Comparison of ENCODE assay signal across 25 mouse cellular contexts in genomic region chr10:69162577-69162976, GRCm38 (mm10). TPM values are rescaled to one million over a fixed set of nuclear protein-coding genes. Genes with fewer than 3 reads are reported as not detected.
DNase-seq lines count a peak whose midpoint lies in the region; ATAC-seq and TF ChIP-seq lines count a peak whose summit lies in the region.
"Had no signal": no experiment of that assay in that cellular context is flagged by ENCODE, and none has a peak within 500 bp of the region (broad histone marks: within the 10 kb centered on the region; RNA-seq: fewer than 3 reads in every experiment).

No protein-coding gene starts in this region.

- peak; percentile 72 for ATAC-seq in frontal cortex, adult (ENCODE audit: low TSS enrichment)
- ATAC-seq in kidney, embryonic 15.5 days (replicated peaks; ENCODE audit: low FRiP score): no peak
- no peak for ATAC-seq in liver, embryonic 12.5 days
- ATAC-seq: activated CD4-positive, CD25-positive, alpha-beta regulatory T cell, adult 4 months; CD4-positive, CD25-positive, alpha-beta regulatory T cell, adult 4 months; forebrain, embryonic 13.5 days; forebrain, embryonic 15.5 days; Patski had no signal

- no peak for TF ChIP-seq CTCF in kidney, adult 2 months (conservative IDR thresholded peaks at IDR 0.05; ENCODE audit: insufficient read depth, insufficient read length, low read depth, low read length)
- no peak for TF ChIP-seq CTCF in liver, adult 2 months (IDR thresholded peaks at IDR 0.05; ENCODE audit: low read depth, low read length)

- H3K27ac ChIP-seq in kidney, adult 2 months (ENCODE audit: insufficient read depth, low read depth, low read length): peak overlapping the region; percentile 62; the same call in 1 of the 2 replicates
- no peak overlapping the region for H3K27ac ChIP-seq in kidney, embryonic 15.5 days
- H3K27ac ChIP-seq in liver, adult 2 months (replicated peaks; ENCODE audit: insufficient read depth, low read depth, low read length): peak overlapping the region; percentile 44
- no peak overlapping the region for H3K27ac ChIP-seq in liver, embryonic 12.5 days
- H3K27ac ChIP-seq: embryonic facial prominence, embryonic 10.5 days; embryonic facial prominence, embryonic 12.5 days; forebrain, embryonic 13.5 days; forebrain, embryonic 15.5 days had no signal

- H3K4me2 ChIP-seq in kidney, embryonic 15.5 days: no peak overlapping the region
- no peak overlapping the region for H3K4me2 ChIP-seq in liver, embryonic 12.5 days
- H3K4me2 ChIP-seq: embryonic facial prominence, embryonic 12.5 days; forebrain, embryonic 13.5 days; forebrain, embryonic 15.5 days had no signal

- H3K9ac ChIP-seq in kidney, embryonic 15.5 days: no peak overlapping the region
- H3K9ac ChIP-seq in liver, adult 2 months (ENCODE audit: low read depth, low read length): no peak overlapping the region
- no peak overlapping the region for H3K9ac ChIP-seq in liver, embryonic 12.5 days
- H3K9ac ChIP-seq: embryonic facial prominence, embryonic 12.5 days; forebrain, embryonic 13.5 days; forebrain, embryonic 15.5 days had no signal

- peaks cover 17% of the 10 kb centered on the region; the same call in 1 of the 2 replicates for H3K79me2 ChIP-seq in liver, adult 2 months (ENCODE audit: control insufficient read depth, insufficient read depth, low read length)

- H3K9me3 ChIP-seq in kidney, embryonic 15.5 days (replicated peaks): peaks cover 3% of the 10 kb centered on the region; the same call in 1 of the 2 replicates
- H3K9me3 ChIP-seq in liver, embryonic 12.5 days (replicated peaks): no peaks in the 10 kb centered on the region
- H3K9me3 ChIP-seq: embryonic facial prominence, embryonic 12.5 days; forebrain, embryonic 13.5 days; forebrain, embryonic 15.5 days had no signal

- H3K36me3 ChIP-seq in kidney, adult 2 months (ENCODE audit: control insufficient read depth, insufficient read depth, low read length): 0 out of 2 replicates have a peak, but pooled peaks cover 2% of the 10 kb centered on the region
- no peaks in the 10 kb centered on the region for H3K36me3 ChIP-seq in kidney, embryonic 15.5 days
- H3K36me3 ChIP-seq in liver, adult 2 months (ENCODE audit: control insufficient read depth, insufficient read depth, low read length): peaks cover 11% of the 10 kb centered on the region
- H3K36me3 ChIP-seq in liver, embryonic 12.5 days: no peaks in the 10 kb centered on the region
- H3K36me3 ChIP-seq: embryonic facial prominence, embryonic 10.5 days; embryonic facial prominence, embryonic 12.5 days; forebrain, embryonic 15.5 days; G1E had no signal

- H3K4me3 ChIP-seq in kidney, adult 2 months (ENCODE audit: insufficient read depth, low read depth, low read length): no peak overlapping the region
- no peak overlapping the region for H3K4me3 ChIP-seq in kidney, embryonic 15.5 days (replicated peaks)
- no peak overlapping the region for H3K4me3 ChIP-seq in liver, adult 2 months (ENCODE audit: insufficient read depth, low read depth, low read length)
- no peak overlapping the region for H3K4me3 ChIP-seq in liver, embryonic 12.5 days
- H3K4me3 ChIP-seq: embryonic facial prominence, embryonic 10.5 days; embryonic facial prominence, embryonic 12.5 days; forebrain, embryonic 13.5 days; forebrain, embryonic 15.5 days had no signal

- no peak for TF ChIP-seq POLR2A in kidney, adult 2 months (IDR thresholded peaks at IDR 0.05; ENCODE audit: low read depth, low read length)
- TF ChIP-seq POLR2A in liver, adult 2 months (IDR thresholded peaks at IDR 0.05; ENCODE audit: extremely low read depth, insufficient read depth, low read length): no peak

- no peak for DNase-seq in frontal cortex, postnatal 36 days (ENCODE audit: low spot score in 2 of 2)
- DNase-seq in kidney, adult 2 months: no peak
- no peak for DNase-seq in liver, adult 2 months (ENCODE audit: extremely low read depth, low read depth, low spot score)
- peak; percentile 52 for DNase-seq in brain, adult 2 months (ENCODE audit: low read depth, low spot score)
- DNase-seq: adrenal gland, adult 8-10 months; adrenal gland, postnatal 14 days; adrenal gland, postnatal 36 days; B cell, adult 2 months; cerebellum, adult 11-12 months; cerebellum, adult 2 months; cerebellum, adult 9-10 months; cerebellum, postnatal 10 days; cerebellum, postnatal 25 days had no signal

- no peaks in the 10 kb centered on the region for H3K27me3 ChIP-seq in kidney, adult 2 months (replicated peaks; ENCODE audit: control insufficient read depth, insufficient read depth, low read length)
- H3K27me3 ChIP-seq in kidney, embryonic 15.5 days: no peaks in the 10 kb centered on the region
- H3K27me3 ChIP-seq in liver, adult 2 months (ENCODE audit: control insufficient read depth, insufficient read depth, low read length): no peaks in the 10 kb centered on the region
- no peaks in the 10 kb centered on the region for H3K27me3 ChIP-seq in liver, embryonic 12.5 days (replicated peaks)
- H3K27me3 ChIP-seq: CH12.LX; embryonic facial prominence, embryonic 12.5 days; forebrain, embryonic 13.5 days; forebrain, embryonic 15.5 days; Patski had no signal

- H3K4me1 ChIP-seq in kidney, adult 2 months (ENCODE audit: control insufficient read depth, insufficient read depth, low read length): peaks cover 30% of the 10 kb centered on the region
- H3K4me1 ChIP-seq in kidney, embryonic 15.5 days: peaks cover 11% of the 10 kb centered on the region
- H3K4me1 ChIP-seq in liver, adult 2 months (ENCODE audit: control insufficient read depth, insufficient read depth, low read length): peaks cover 33% of the 10 kb centered on the region
- H3K4me1 ChIP-seq in liver, embryonic 12.5 days: no peaks in the 10 kb centered on the region
- H3K4me1 ChIP-seq: embryonic facial prominence, embryonic 10.5 days; forebrain, embryonic 13.5 days; forebrain, embryonic 15.5 days had no signal

- 56% methylated on average over 5 of the region's 5 CpGs for WGBS in kidney, adult 2 months
- WGBS in kidney, embryonic 15.5 days: 77% methylated on average over 5 of the region's 5 CpGs
- 71% methylated on average over 5 of the region's 5 CpGs for WGBS in liver, adult 2 months
- 57% methylated on average over 5 of the region's 5 CpGs for WGBS in liver, embryonic 12.5 days (ENCODE audit: insufficient replicate concordance)

RNA-seq across cellular contexts. Expression of gene Rhobtb1, which starts 11.3 kb away (rescaled TPM):
- polyA plus RNA-seq in kidney, adult 2 months (2012; rRNA removed): 17.0 and 20.6 TPM in 2 replicates
- 21.8 and 24.9 TPM in 2 replicates for polyA plus RNA-seq in kidney, embryonic 15.5 days (2015; fragmentation: Nextera tagmentation; extraction: Ambion mirVana)
- total RNA-seq in liver, adult 2 months (2014; rRNA removed): 45.2 and 47.9 TPM in 2 replicates
- polyA plus RNA-seq in liver, adult 2 months (2012; rRNA removed): 14.3 and 17.4 TPM in 2 replicates
- polyA plus RNA-seq in liver, embryonic 12.5 days (2016; fragmentation: Nextera tagmentation; extraction: Ambion mirVana): 8.8 and 9.0 TPM in 2 replicates
- polyA plus RNA-seq: activated CD4-positive, CD25-positive, alpha-beta regulatory T cell, adult 4 months; CD4-positive, CD25-positive, alpha-beta regulatory T cell, adult 4 months; G1E had no signal

RNA-seq across cellular contexts. Expression of gene A930033H14Rik, which starts 50.3 kb away (rescaled TPM):
- 0.94 and 1.1 TPM in 2 replicates for polyA plus RNA-seq in kidney, adult 2 months (2012; rRNA removed)
- 2.0 and 2.2 TPM in 2 replicates for polyA plus RNA-seq in kidney, embryonic 15.5 days (2015; fragmentation: Nextera tagmentation; extraction: Ambion mirVana)
- total RNA-seq in liver, adult 2 months (2014; rRNA removed): 4.6 and 5.9 TPM in 2 replicates
- polyA plus RNA-seq in liver, adult 2 months (2012; rRNA removed): 0.26 and 0.50 TPM in 2 replicates
- polyA plus RNA-seq in liver, embryonic 12.5 days (2016; fragmentation: Nextera tagmentation; extraction: Ambion mirVana): 0.81 TPM in 2 replicates
- polyA plus RNA-seq: activated CD4-positive, CD25-positive, alpha-beta regulatory T cell, adult 4 months; CD4-positive, CD25-positive, alpha-beta regulatory T cell, adult 4 months; G1E had no signal

Comparison
In these comparisons a context has a peak if more than half of its experiments do, and no peak if none do; other contexts are left out.
1. H3K27ac ChIP-seq: peak in kidney, adult 2 months (single experiment) and liver, adult 2 months (single experiment); none in kidney, embryonic 15.5 days (single experiment) and liver, embryonic 12.5 days (single experiment).